Mouse (Mus musculus): ENCODE measurements at regions not wholly inside any gene's neighbourhood (a gene's known extent, or its start where the extent isn't known, plus 50 kb on each side); places are given as distances from the start of the nearest gene placed in this dataset.

DNA sequence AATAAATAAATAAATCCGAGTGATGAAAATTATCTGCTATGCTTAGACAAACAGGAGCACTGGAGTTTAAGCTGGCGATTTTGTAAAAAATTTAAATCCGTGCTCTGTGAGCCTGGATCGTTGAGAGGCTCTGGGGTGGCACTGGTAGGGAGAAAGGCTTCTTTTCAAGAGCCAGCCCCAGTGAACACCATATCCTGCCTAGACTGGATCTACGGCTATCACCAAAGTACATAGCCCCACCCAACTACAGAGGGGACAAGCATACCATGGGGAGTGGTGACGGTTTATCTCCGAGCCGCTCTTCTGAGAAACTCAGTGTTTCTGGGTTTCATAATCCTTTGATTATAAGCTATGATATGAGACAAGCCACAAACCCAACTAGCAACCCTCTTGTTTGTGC, 199.0 kb downstream of the Gm11011 start:
- Histone ChIP-seq H3K36me3 (ENCODE audit: control insufficient read depth, insufficient read depth, low read length) (no peaks in the 10 kb centered on the region), H3K27ac (ENCODE audit: low read length) (no peak overlapping the region), H3K4me1 (replicated peaks; ENCODE audit: control insufficient read depth, insufficient read depth, low read length) (no peaks in the 10 kb centered on the region; the same call in 1 of the 2 replicates), H3K9me3 (ENCODE audit: control insufficient read depth, low read length) (no peaks in the 10 kb centered on the region), H3K4me3 (ENCODE audit: low read length) (no peak overlapping the region), H3K4me2 (ENCODE audit: low read depth, low read length) (no peak overlapping the region), H3K9ac (ENCODE audit: low read length) (no peak overlapping the region), H3K27me3 (ENCODE audit: control insufficient read depth, insufficient read depth, low read depth, low read length) (no peaks in the 10 kb centered on the region)
- WGBS = 63% methylated on average over 8 of the region's 8 CpGs
- no peak for ATAC-seq (ENCODE audit: low read depth)

GRCm38 (mm10) chr2:169387765-169388518, 199.6 kb downstream of the Gm11011 start:
- ATAC-seq (ENCODE audit: low read depth) = no peak
- H3K4me2 ChIP-seq (ENCODE audit: low read depth, low read length) = no peak overlapping the region
- WGBS = 71% methylated on average over 23 of the region's 23 CpGs

GRCm38 (mm10) chr2:169383701-169384100, 203.8 kb downstream of the Gm11011 start:
- Histone ChIP-seq H3K4me2 (ENCODE audit: low read depth, low read length) (no peak overlapping the region), H3K27ac (ENCODE audit: low read length) (no peak overlapping the region), H3K4me3 (ENCODE audit: low read length) (no peak overlapping the region), H3K9me3 (ENCODE audit: control insufficient read depth, low read length) (no peaks in the 10 kb centered on the region), H3K36me3 (ENCODE audit: control insufficient read depth, insufficient read depth, low read length) (no peaks in the 10 kb centered on the region), H3K27me3 (ENCODE audit: control insufficient read depth, insufficient read depth, low read depth, low read length) (no peaks in the 10 kb centered on the region), H3K4me1 (replicated peaks; ENCODE audit: control insufficient read depth, insufficient read depth, low read length) (no peaks in the 10 kb centered on the region), H3K9ac (ENCODE audit: low read length) (no peak overlapping the region)
- ATAC-seq (ENCODE audit: low read depth) = no peak
- 79% methylated on average over 3 of the region's 3 CpGs for WGBS

More at GRCm38 (mm10) chr2:169387765-169388518, 199.6 kb downstream of the Gm11011 start:
- Histone ChIP-seq H3K27me3 (ENCODE audit: control insufficient read depth, insufficient read depth, low read depth, low read length) (no peaks in the 10 kb centered on the region), H3K36me3 (ENCODE audit: control insufficient read depth, insufficient read depth, low read length) (no peaks in the 10 kb centered on the region), H3K27ac (ENCODE audit: low read length) (no peak overlapping the region), H3K9ac (ENCODE audit: low read length) (no peak overlapping the region), H3K4me3 (ENCODE audit: low read length) (no peak overlapping the region), H3K4me1 (replicated peaks; ENCODE audit: control insufficient read depth, insufficient read depth, low read length) (no peaks in the 10 kb centered on the region; the same call in 1 of the 2 replicates), H3K9me3 (ENCODE audit: control insufficient read depth, low read length) (no peaks in the 10 kb centered on the region)

- no peak for ATAC-seq (ENCODE audit: low read depth)
- Histone ChIP-seq H3K4me1 (replicated peaks; ENCODE audit: control insufficient read depth, insufficient read depth, low read length) (no peaks in the 10 kb centered on the region), H3K9ac (ENCODE audit: low read length) (no peak overlapping the region), H3K27ac (ENCODE audit: low read length) (no peak overlapping the region), H3K36me3 (ENCODE audit: control insufficient read depth, insufficient read depth, low read length) (no peaks in the 10 kb centered on the region), H3K4me3 (ENCODE audit: low read length) (no peak overlapping the region), H3K27me3 (ENCODE audit: control insufficient read depth, insufficient read depth, low read depth, low read length) (no peaks in the 10 kb centered on the region), H3K4me2 (ENCODE audit: low read depth, low read length) (no peak overlapping the region), H3K9me3 (ENCODE audit: control insufficient read depth, low read length) (no peaks in the 10 kb centered on the region)
- 82% methylated on average over 7 of the region's 7 CpGs for WGBS
These were observed 214.5 kb downstream of the Gm11011 start for GRCm38 (mm10) chr2:169373069-169373468.

- no peak overlapping the region for H3K4me3 ChIP-seq (ENCODE audit: low read length)
- no peak for ATAC-seq (ENCODE audit: low read depth)
- WGBS = 55% methylated on average over 4 of the region's 4 CpGs
- no peaks in the 10 kb centered on the region for H3K27me3 ChIP-seq (ENCODE audit: control insufficient read depth, insufficient read depth, low read depth, low read length)
- no peak overlapping the region for H3K9ac ChIP-seq (ENCODE audit: low read length)
- H3K9me3 ChIP-seq (ENCODE audit: control insufficient read depth, low read length) = no peaks in the 10 kb centered on the region
- H3K36me3 ChIP-seq (ENCODE audit: control insufficient read depth, insufficient read depth, low read length) = no peaks in the 10 kb centered on the region
- H3K4me1 ChIP-seq (replicated peaks; ENCODE audit: control insufficient read depth, insufficient read depth, low read length) = no peaks in the 10 kb centered on the region
- no peak overlapping the region for H3K27ac ChIP-seq (ENCODE audit: low read length)
- H3K4me2 ChIP-seq (ENCODE audit: low read depth, low read length) = no peak overlapping the region
These were observed 222.5 kb downstream of the Gm11011 start for GRCm38 (mm10) chr2:169365046-169365445.

DNA sequence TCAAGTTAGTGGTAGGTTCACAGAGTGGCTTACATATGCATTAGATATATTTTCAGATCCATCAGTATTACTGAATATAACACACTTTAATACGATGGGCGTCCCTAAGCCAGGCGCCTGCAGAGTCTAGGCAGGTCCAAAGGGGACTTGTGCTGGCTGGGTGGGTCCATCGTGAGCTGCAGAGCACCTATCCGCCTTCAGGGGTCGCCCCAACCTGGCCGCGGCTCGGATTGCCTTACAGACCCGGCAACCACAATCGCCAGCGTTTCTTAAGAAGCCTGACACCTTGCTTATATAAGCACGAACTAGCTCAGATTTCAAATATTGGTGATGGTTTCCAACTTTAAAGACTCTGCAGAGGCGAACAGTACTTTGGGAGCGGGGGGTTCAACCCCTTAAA, 227.3 kb downstream of the Gm11011 start:
- WGBS = 9% methylated on average over 15 of the region's 15 CpGs
- ATAC-seq (ENCODE audit: low read depth) = peak; percentile 41
- no peaks in the 10 kb centered on the region for H3K9me3 ChIP-seq (ENCODE audit: control insufficient read depth, low read length)
- no peaks in the 10 kb centered on the region for H3K27me3 ChIP-seq (ENCODE audit: control insufficient read depth, insufficient read depth, low read depth, low read length)
- no peak overlapping the region for H3K27ac ChIP-seq (ENCODE audit: low read length)
- no peak overlapping the region for H3K9ac ChIP-seq (ENCODE audit: low read length)
- H3K4me3 ChIP-seq (ENCODE audit: low read length) = no peak overlapping the region
- H3K4me1 ChIP-seq (replicated peaks; ENCODE audit: control insufficient read depth, insufficient read depth, low read length) = no peaks in the 10 kb centered on the region
- no peaks in the 10 kb centered on the region for H3K36me3 ChIP-seq (ENCODE audit: control insufficient read depth, insufficient read depth, low read length)
- H3K4me2 ChIP-seq (ENCODE audit: low read depth, low read length) = peak overlapping the region; percentile 43

DNA sequence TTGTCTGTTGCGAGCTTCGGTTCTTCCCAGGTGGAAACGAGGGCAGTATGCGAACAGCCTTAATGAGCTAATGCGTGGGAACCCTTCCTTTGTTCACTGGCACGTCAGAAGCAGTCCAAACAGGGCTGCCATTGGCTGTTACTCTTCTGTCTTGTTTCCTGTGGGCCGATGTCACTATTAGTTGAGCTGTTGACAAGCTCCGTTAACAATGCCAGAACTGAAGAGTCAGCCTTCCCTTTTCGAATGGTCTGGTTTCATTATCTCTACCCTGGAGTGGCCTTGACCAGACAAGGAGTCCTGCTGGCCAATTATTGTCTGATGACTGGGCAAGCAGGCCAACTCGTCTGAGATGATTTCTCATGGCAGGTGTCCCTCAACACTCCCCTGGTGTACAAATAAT, 230.1 kb downstream of the Gm11011 start:
- no peaks in the 10 kb centered on the region for H3K4me1 ChIP-seq (replicated peaks; ENCODE audit: control insufficient read depth, insufficient read depth, low read length)
- no peak for ATAC-seq (ENCODE audit: low read depth)
- no peak overlapping the region for H3K9ac ChIP-seq (ENCODE audit: low read length)
- H3K4me3 ChIP-seq (ENCODE audit: low read length) = no peak overlapping the region
- no peak overlapping the region for H3K4me2 ChIP-seq (ENCODE audit: low read depth, low read length)
- WGBS = 79% methylated on average over 10 of the region's 10 CpGs
- no peaks in the 10 kb centered on the region for H3K9me3 ChIP-seq (ENCODE audit: control insufficient read depth, low read length)
- no peaks in the 10 kb centered on the region for H3K27me3 ChIP-seq (ENCODE audit: control insufficient read depth, insufficient read depth, low read depth, low read length)
- no peak overlapping the region for H3K27ac ChIP-seq (ENCODE audit: low read length)
- H3K36me3 ChIP-seq (ENCODE audit: control insufficient read depth, insufficient read depth, low read length) = no peaks in the 10 kb centered on the region

DNA sequence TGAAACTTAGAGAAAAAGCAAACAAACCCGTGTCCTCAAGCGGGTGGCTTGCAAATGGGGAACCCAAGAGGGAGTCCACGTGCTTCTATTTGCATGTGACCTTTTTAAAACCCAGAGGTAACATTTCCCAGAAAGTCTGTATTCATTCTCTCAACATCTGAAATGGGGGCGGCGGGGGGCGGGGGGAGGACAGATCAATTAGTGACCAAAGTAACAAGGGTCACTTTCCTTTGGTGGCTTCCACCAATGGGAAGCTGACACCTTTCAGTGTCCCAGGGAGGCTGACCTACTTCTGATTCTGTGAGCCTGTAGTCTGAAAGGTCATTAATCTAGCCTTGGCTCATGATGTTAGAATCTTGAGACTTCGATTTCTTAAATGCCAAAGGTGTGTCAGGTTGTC, 236.0 kb downstream of the Gm11011 start:
- H3K9ac ChIP-seq (ENCODE audit: low read length) = no peak overlapping the region
- H3K27me3 ChIP-seq (ENCODE audit: control insufficient read depth, insufficient read depth, low read depth, low read length) = no peaks in the 10 kb centered on the region
- H3K36me3 ChIP-seq (ENCODE audit: control insufficient read depth, insufficient read depth, low read length) = no peaks in the 10 kb centered on the region
- H3K4me2 ChIP-seq (ENCODE audit: low read depth, low read length) = no peak overlapping the region
- H3K4me1 ChIP-seq (replicated peaks; ENCODE audit: control insufficient read depth, insufficient read depth, low read length) = no peaks in the 10 kb centered on the region
- H3K9me3 ChIP-seq (ENCODE audit: control insufficient read depth, low read length) = peaks cover 2% of the 10 kb centered on the region; the same call in 1 of the 2 replicates
- no peak overlapping the region for H3K4me3 ChIP-seq (ENCODE audit: low read length)
- ATAC-seq (ENCODE audit: low read depth) = no peak
- WGBS = 74% methylated on average over 7 of the region's 7 CpGs
- no peak overlapping the region for H3K27ac ChIP-seq (ENCODE audit: low read length)

DNA sequence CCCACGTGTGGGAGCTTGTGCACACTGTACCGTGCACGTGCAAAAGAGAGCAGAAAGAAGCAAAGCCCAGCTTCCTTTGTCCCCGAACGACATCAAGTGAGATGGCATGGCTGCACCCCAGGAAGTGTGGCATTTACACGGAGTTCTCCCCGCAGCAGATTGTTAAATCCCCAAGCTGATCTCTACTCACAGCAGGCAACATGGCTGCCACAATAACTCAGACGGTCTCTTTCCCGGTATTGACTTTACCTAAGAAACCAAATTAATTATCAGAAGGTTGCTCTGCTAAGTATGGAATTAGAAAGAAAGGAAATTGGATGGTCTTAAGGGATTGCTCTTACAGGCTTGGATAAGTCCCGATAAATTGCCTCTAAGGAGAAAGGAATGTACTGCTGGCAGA, 241.4 kb downstream of the Gm11011 start:
- no peak for ATAC-seq (ENCODE audit: low read depth)

More for the DNA sequence above, 241.4 kb downstream of the Gm11011 start:
- Histone ChIP-seq H3K27me3 (ENCODE audit: control insufficient read depth, insufficient read depth, low read depth, low read length) (no peaks in the 10 kb centered on the region), H3K4me1 (replicated peaks; ENCODE audit: control insufficient read depth, insufficient read depth, low read length) (no peaks in the 10 kb centered on the region), H3K4me3 (ENCODE audit: low read length) (no peak overlapping the region), H3K9me3 (ENCODE audit: control insufficient read depth, low read length) (peaks cover 2% of the 10 kb centered on the region; the same call in 1 of the 2 replicates), H3K27ac (ENCODE audit: low read length) (no peak overlapping the region), H3K4me2 (ENCODE audit: low read depth, low read length) (no peak overlapping the region), H3K9ac (ENCODE audit: low read length) (no peak overlapping the region), H3K36me3 (ENCODE audit: control insufficient read depth, insufficient read depth, low read length) (no peaks in the 10 kb centered on the region)
- WGBS = 67% methylated on average over 10 of the region's 10 CpGs
